Mouse (Mus musculus) hindbrain, embryonic 11.5 days (tissue): ENCODE measurements around the gene Cdk5r2. TPM values are rescaled to one million over a fixed set of nuclear protein-coding genes. Genes with fewer than 3 reads are reported as not detected.

Experiments
- ATAC-seq: fragments of 200-750 bp; cut with Nextera tagmentation; 2 replicates; pipeline ENCODE4 v1.8.0; 2017; ENCODE audit warnings: mild to moderate bottlenecking, moderate TSS enrichment, moderate library complexity; ENCODE audit not compliant: low FRiP score
- DNase-seq: peaks from one replicate; pipeline ENCODE4 v3.0.0-alpha.2; 2015; ENCODE audit warnings: low spot score
- H3K27ac ChIP-seq: fragments of 300-500 bp; sonication (generic); 2 replicates; pipeline ENCODE4 v1.5.1; 2014; ENCODE audit warnings: mild to moderate bottlenecking, low read depth, low read length
- H3K27me3 ChIP-seq: fragments of 300-500 bp; sonication (generic); 2 replicates; pipeline ENCODE4 v1.6.1; 2014; ENCODE audit warnings: mild to moderate bottlenecking, low read length, moderate library complexity, mixed read lengths; ENCODE audit not compliant: control insufficient read depth, insufficient read depth
- H3K36me3 ChIP-seq: fragments of 300-500 bp; sonication (generic); 2 replicates; pipeline ENCODE4 v1.6.1; 2014; ENCODE audit warnings: mild to moderate bottlenecking, low read length, moderate library complexity, mixed read lengths; ENCODE audit not compliant: control insufficient read depth, insufficient read depth
- H3K4me1 ChIP-seq: fragments of 300-500 bp; sonication (generic); replicated peaks from 2 replicates; pipeline ENCODE4 v1.6.1; 2014; ENCODE audit warnings: low read length, mixed read lengths; ENCODE audit not compliant: control insufficient read depth, insufficient read depth
- H3K4me2 ChIP-seq: fragments of 300-500 bp; sonication (generic); replicated peaks from 2 replicates; pipeline ENCODE4 v1.6.1; 2014; ENCODE audit warnings: mild to moderate bottlenecking, low read depth, low read length
- H3K4me3 ChIP-seq: fragments of 300-500 bp; sonication (generic); 2 replicates; pipeline ENCODE4 v1.5.1; 2014; ENCODE audit warnings: low read depth, low read length
- H3K9ac ChIP-seq: fragments of 300-500 bp; sonication (generic); 2 replicates; pipeline ENCODE4 v1.6.1; 2014; ENCODE audit warnings: low read depth, low read length
- H3K9me3 ChIP-seq: fragments of 300-500 bp; sonication (generic); 2 replicates; pipeline ENCODE4 v1.6.1; 2016; ENCODE audit warnings: low read length; ENCODE audit not compliant: control insufficient read depth
- WGBS: fragments of 180-500 bp; shearing (Covaris S2); extraction: QIAGEN DNeasy Blood & Tissue Kit; methylation state at CpG from one replicate; pipeline ENCODE4 v1.1.7; 2014; 5-methylcytosine and 5-hydroxymethylcytosine counted together
- polyA plus RNA-seq: library from polyadenylated mRNA; unstranded; fragments of >200 nt; fragmentation: Nextera tagmentation; extraction: Ambion mirVana; gene quantifications from 2 replicates; pipeline ENCODE4 v1.2.1, GENCODE M21; 2014

The Cdk5r2 gene
- polyA plus RNA-seq, 1 experiment from 2014 or later: 5.3 TPM

DNA sequence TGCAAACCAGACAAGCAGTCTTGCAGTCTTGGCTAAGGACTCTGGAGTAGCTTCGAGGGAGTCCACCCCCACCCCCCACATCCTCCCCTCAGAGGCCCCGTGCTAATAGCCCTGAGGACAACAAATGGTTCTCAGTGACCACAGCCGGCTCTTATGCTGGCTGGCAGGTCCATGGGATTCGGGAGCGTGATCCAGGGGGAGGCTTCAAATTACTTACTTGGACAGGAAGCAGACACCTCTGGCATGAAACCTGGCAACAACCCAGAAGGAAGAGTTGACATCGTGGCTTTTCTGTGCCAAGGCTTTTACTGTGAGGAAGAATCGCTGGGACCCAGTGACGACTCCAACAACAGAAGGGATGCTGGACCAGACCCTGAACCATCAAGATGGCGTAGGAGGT is 8.4 kb upstream of the Cdk5r2 start:
- H3K9me3 ChIP-seq: no peaks in the 10 kb centered on the region
- ATAC-seq: no peak
- no peaks in the 10 kb centered on the region for H3K4me1 ChIP-seq
- H3K4me3 ChIP-seq: no peak overlapping the region
- H3K27ac ChIP-seq: no peak overlapping the region
- H3K4me2 ChIP-seq: no peak overlapping the region
- H3K27me3 ChIP-seq: no peaks in the 10 kb centered on the region
- no peak for DNase-seq
- no peak overlapping the region for H3K9ac ChIP-seq
- WGBS: 55% methylated on average over 9 of the region's 9 CpGs
- H3K36me3 ChIP-seq: no peaks in the 10 kb centered on the region

GRCm38 (mm10) chr1:74848946-74849345 is 5.8 kb upstream of the Cdk5r2 start:
- peaks cover 7% of the 10 kb centered on the region for H3K4me1 ChIP-seq

DNA sequence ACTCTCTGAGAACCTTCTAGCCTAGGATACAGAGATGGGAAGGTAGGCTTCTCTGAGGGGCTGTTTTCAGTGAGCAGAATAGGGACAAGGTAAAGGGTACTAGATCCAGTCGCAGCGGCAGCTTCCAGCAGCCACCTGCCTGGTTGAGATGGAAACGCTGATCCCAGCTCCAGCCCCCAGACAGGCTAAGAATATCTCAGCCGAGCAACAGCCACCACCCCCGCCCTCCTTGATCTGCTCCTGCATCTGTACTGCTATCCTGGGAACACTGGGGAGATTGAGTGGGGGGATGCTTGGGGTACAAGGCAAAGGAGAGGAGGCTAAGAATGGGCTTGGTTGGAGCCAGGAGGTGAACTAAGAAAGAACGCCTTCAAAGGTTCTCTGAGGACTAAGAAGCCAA is 4.5 kb upstream of the Cdk5r2 start:
- no peak overlapping the region for H3K27ac ChIP-seq
- H3K27me3 ChIP-seq: peaks cover 3% of the 10 kb centered on the region; the same call in 1 of the 2 replicates
- H3K36me3 ChIP-seq: no peaks in the 10 kb centered on the region
- H3K4me1 ChIP-seq: peaks cover 10% of the 10 kb centered on the region
- ATAC-seq (no peak), DNase-seq (no peak)
- WGBS: 32% methylated on average over 6 of the region's 6 CpGs
- no peak overlapping the region for H3K4me3 ChIP-seq
- H3K4me2 ChIP-seq: no peak overlapping the region
- no peaks in the 10 kb centered on the region for H3K9me3 ChIP-seq
- no peak overlapping the region for H3K9ac ChIP-seq

More at GRCm38 (mm10) chr1:74848946-74849345, 5.8 kb upstream of the Cdk5r2 start:
- Histone ChIP-seq H3K27ac (no peak overlapping the region), H3K9me3 (no peaks in the 10 kb centered on the region), H3K9ac (no peak overlapping the region), H3K36me3 (no peaks in the 10 kb centered on the region), H3K4me3 (no peak overlapping the region), H3K4me2 (no peak overlapping the region), H3K27me3 (peaks cover 3% of the 10 kb centered on the region; the same call in 1 of the 2 replicates)
- 81% methylated on average over 5 of the region's 5 CpGs for WGBS
- DNase-seq (no peak), ATAC-seq (no peak)

DNA sequence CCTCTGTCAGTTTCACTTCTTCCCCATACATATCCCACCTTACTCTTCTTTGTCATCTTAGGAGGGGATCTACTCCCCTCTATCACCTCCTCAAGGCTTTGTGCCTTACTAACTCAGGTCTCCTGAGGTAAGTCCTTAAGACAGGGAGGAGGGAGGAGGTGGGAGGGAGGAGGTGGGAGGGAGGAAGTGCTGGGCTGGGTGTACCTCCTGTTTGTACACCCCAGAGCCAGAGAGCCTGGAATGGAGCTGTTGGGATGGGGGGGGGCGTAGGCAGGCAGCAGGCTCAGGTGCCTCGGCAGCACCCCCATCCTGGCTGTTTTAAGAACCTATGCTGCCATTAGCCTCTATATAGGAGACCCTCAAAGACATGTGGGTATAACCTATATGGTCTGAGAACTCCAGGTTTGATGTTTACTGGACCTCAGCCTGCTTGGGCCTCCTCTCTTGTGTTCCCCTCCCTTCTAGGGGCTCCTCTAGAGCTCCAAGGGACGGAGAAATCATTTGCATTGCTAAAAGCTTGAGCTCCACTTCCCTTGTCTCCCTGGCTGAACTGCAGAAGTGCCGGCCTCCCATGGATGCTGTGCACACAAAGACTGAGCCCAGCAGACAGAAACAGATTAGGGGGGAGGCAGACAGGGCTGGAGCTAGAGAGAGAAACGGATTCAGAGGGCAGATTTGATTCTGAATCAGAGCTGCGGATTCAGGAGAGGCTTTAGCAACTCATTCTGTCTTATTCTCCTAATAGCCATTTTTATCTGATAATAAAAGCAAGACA is 3.5 kb upstream of the Cdk5r2 start:
- Histone ChIP-seq H3K27ac (0 out of 2 replicates have a peak overlapping the region, but pooled peaks have one; percentile 14), H3K27me3 (peaks cover 7% of the 10 kb centered on the region; the same call in 1 of the 2 replicates)

GRCm38 (mm10) chr1:74855156-74855555 is 422 bp downstream of the Cdk5r2 start:
- Histone ChIP-seq H3K9me3 (no peaks in the 10 kb centered on the region), H3K4me1 (peaks cover 16% of the 10 kb centered on the region), H3K9ac (peak overlapping the region; percentile 71), H3K27me3 (peaks cover 23% of the 10 kb centered on the region), H3K36me3 (no peaks in the 10 kb centered on the region), H3K27ac (peak overlapping the region; percentile 76), H3K4me3 (peak overlapping the region; percentile 63), H3K4me2 (peak overlapping the region; percentile 67)
- ATAC-seq: peak; percentile 6; the same call in 1 of the 2 replicates
- under 1% methylated on average over 38 of the region's 48 CpGs for WGBS
- DNase-seq: peak; percentile 63

More for the DNA sequence above, 3.5 kb upstream of the Cdk5r2 start:
- no peak overlapping the region for H3K4me2 ChIP-seq
- no peaks in the 10 kb centered on the region for H3K36me3 ChIP-seq
- WGBS: 6% methylated on average over 5 of the region's 6 CpGs
- peaks cover 10% of the 10 kb centered on the region for H3K4me1 ChIP-seq
- H3K4me3 ChIP-seq: no peak overlapping the region
- H3K9me3 ChIP-seq: no peaks in the 10 kb centered on the region
- DNase-seq: peak; percentile 48
- ATAC-seq: peak; percentile 15; the same call in 1 of the 2 replicates
- H3K9ac ChIP-seq: peak overlapping the region; percentile 38; the same call in 1 of the 2 replicates

GRCm38 (mm10) chr1:74855651-74856438 is 1.1 kb downstream of the Cdk5r2 start:
- Histone ChIP-seq H3K4me1 (peaks cover 16% of the 10 kb centered on the region), H3K27me3 (peaks cover 23% of the 10 kb centered on the region)
- no peak for ATAC-seq

GRCm38 (mm10) chr1:74856439-74856720 is 1.6 kb downstream of the Cdk5r2 start:
- H3K9me3 ChIP-seq: no peaks in the 10 kb centered on the region
- H3K27ac ChIP-seq: no peak overlapping the region
- H3K27me3 ChIP-seq: peaks cover 23% of the 10 kb centered on the region
- H3K4me2 ChIP-seq: peak overlapping the region; percentile 67
- no peak for DNase-seq
- no peaks in the 10 kb centered on the region for H3K36me3 ChIP-seq
- no peak for ATAC-seq
- peaks cover 16% of the 10 kb centered on the region for H3K4me1 ChIP-seq
- H3K4me3 ChIP-seq: peak overlapping the region; percentile 63
- peak overlapping the region; percentile 71 for H3K9ac ChIP-seq
- 1% methylated on average over 11 of the region's 11 CpGs for WGBS

More at GRCm38 (mm10) chr1:74855651-74856438, 1.1 kb downstream of the Cdk5r2 start:
- H3K36me3 ChIP-seq: no peaks in the 10 kb centered on the region
- H3K4me2 ChIP-seq: peak overlapping the region; percentile 67
- under 1% methylated on average over 70 of the region's 74 CpGs for WGBS
- H3K27ac ChIP-seq: peak overlapping the region; percentile 17; the same call in 1 of the 2 replicates
- peak overlapping the region; percentile 71 for H3K9ac ChIP-seq
- peak overlapping the region; percentile 63 for H3K4me3 ChIP-seq
- H3K9me3 ChIP-seq: no peaks in the 10 kb centered on the region
- peak; percentile 65 for DNase-seq

GRCm38 (mm10) chr1:74856791-74857190 is 2.1 kb downstream of the Cdk5r2 start:
- WGBS: 1% methylated on average over 7 of the region's 7 CpGs
- H3K27me3 ChIP-seq: peaks cover 23% of the 10 kb centered on the region

More at GRCm38 (mm10) chr1:74856791-74857190, 2.1 kb downstream of the Cdk5r2 start:
- no peak overlapping the region for H3K27ac ChIP-seq
- ATAC-seq (no peak), DNase-seq (peak; percentile 39)
- no peaks in the 10 kb centered on the region for H3K9me3 ChIP-seq
- peaks cover 14% of the 10 kb centered on the region for H3K4me1 ChIP-seq
- peak overlapping the region; percentile 67 for H3K4me2 ChIP-seq
- H3K9ac ChIP-seq: peak overlapping the region; percentile 71
- peak overlapping the region; percentile 63 for H3K4me3 ChIP-seq
- no peaks in the 10 kb centered on the region for H3K36me3 ChIP-seq
